Mouse (Mus musculus): ENCODE data around the gene Mrfap1. TPM values are rescaled to one million over a fixed set of nuclear protein-coding genes. Genes with fewer than 3 reads are reported as not detected.

Gene Mrfap1
- polyA plus RNA-seq, 1 experiment from 2014 or later = 184 TPM

DNA sequence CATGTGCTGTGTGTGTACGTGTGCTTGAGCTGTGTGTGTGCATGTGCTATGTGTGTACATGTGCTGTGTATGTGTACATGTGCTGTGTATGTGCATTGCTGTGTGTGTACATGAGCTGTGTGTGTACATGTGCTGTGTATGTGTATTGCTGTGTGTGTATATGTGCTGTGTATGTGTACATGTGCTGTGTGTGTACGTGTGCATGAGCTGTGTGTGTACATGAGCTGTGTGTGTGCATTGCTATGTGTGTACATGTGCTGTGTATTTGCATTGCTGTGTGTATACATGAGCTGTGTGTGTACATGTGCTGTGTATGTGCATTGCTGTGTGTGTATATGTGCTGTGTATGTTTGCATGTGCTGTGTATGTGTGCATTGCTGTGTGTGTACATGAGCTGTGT lies 17.1 kb downstream of the Mrfap1 start:
- Histone ChIP-seq H3K36me3 (no peaks in the 10 kb centered on the region), H3K4me3 (replicated peaks) (no peak overlapping the region), H3K27me3 (0 out of 2 replicates have a peak, but pooled peaks cover 6% of the 10 kb centered on the region), H3K9ac (no peak overlapping the region), H3K4me2 (no peak overlapping the region), H3K4me1 (replicated peaks) (no peaks in the 10 kb centered on the region; the same call in 1 of the 2 replicates), H3K27ac (no peak overlapping the region), H3K9me3 (replicated peaks) (peaks cover 22% of the 10 kb centered on the region; the same call in 1 of the 2 replicates)
- no peak for DNase-seq
- WGBS (ENCODE audit: insufficient replicate concordance) = 60% methylated on average over 2 of the region's 2 CpGs
- no peak for ATAC-seq (ENCODE audit: low read depth)

DNA sequence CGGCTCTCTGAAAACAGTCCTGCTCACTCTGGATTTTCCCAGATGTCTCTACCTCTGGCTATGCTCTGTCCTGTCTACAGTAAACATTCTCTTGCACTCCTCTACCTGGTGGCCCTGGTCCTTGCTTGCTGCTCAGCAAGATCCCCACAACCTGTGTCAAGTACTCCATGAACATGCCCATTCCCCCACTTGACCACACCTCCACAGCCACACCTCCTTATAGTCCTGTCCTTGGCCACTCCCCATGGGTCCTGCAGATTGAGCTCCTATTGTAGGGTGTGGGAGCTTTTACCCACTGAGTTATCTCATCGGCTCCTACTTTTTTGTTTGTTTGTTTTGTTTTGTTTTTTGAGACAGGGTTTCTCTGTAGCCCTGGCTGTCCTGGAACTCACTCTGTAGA lies 17.7 kb downstream of the Mrfap1 start:
- peaks cover 1% of the 10 kb centered on the region; the same call in 1 of the 2 replicates for H3K4me1 ChIP-seq (replicated peaks)
- H3K27ac ChIP-seq = no peak overlapping the region
- H3K9ac ChIP-seq = no peak overlapping the region
- no peaks in the 10 kb centered on the region for H3K36me3 ChIP-seq
- 0 out of 2 replicates have a peak, but pooled peaks cover 16% of the 10 kb centered on the region for H3K9me3 ChIP-seq (replicated peaks)
- H3K4me2 ChIP-seq = no peak overlapping the region
- no peak overlapping the region for H3K4me3 ChIP-seq (replicated peaks)
- DNase-seq = no peak
- 87% methylated on average over 1 of the region's 2 CpGs for WGBS (ENCODE audit: insufficient replicate concordance)
- H3K27me3 ChIP-seq = 0 out of 2 replicates have a peak, but pooled peaks cover 6% of the 10 kb centered on the region
- no peak for ATAC-seq (ENCODE audit: low read depth)

DNA sequence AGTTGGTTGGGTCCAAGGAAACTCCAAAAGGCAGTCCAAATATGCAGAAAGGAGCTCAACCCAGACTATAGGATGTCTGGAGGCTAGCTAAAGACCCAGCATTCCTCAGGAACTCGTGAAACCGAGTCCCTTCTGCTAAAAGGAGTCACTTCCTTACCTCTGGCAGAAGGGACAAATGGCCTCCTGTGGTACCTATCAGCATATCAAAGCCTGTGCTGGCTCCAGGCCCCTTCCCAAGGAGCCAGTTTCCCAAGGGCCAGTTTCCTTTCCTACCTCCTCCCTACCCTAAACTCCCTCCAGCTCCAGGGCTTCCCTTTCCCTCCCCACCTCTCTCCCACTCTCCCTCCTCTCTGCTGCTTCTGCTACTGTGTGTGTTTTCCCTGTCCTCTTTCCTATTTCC lies 19.4 kb downstream of the Mrfap1 start:
- Histone ChIP-seq H3K9ac (no peak overlapping the region), H3K36me3 (no peaks in the 10 kb centered on the region), H3K4me1 (replicated peaks) (peaks cover 4% of the 10 kb centered on the region; the same call in 1 of the 2 replicates), H3K9me3 (replicated peaks) (0 out of 2 replicates have a peak, but pooled peaks cover 12% of the 10 kb centered on the region), H3K4me3 (replicated peaks) (no peak overlapping the region), H3K27ac (no peak overlapping the region), H3K4me2 (no peak overlapping the region), H3K27me3 (0 out of 2 replicates have a peak, but pooled peaks cover 6% of the 10 kb centered on the region)
- ATAC-seq (ENCODE audit: low read depth) = no peak
- no peak for DNase-seq
- WGBS (ENCODE audit: insufficient replicate concordance) = 11% methylated on average over 2 of the region's 2 CpGs

DNA sequence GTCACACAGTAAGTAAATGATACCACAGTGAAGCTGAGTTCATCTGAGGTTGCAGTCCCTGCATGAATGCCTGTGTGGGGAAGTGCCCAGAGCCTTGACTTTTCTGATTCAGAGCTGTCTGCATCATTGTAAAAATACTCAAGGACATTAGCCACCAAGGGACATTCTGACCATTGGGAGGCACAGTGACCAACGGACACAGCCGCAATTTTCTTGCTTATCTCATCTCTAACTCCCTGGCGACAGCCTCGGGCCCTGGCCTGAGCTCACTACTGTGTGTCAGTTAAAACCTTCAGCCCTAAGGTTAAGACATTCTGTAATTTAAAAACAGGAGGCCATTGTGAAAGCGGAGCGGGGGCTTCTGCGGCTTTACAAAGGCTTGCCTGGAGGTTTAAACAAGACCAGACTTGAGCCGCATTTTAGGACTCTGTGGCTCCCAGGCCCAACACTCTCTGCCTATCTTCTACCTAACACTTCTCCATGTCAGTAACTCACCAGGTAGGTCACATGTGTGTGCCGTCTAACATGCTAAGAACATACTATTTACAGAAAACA lies 20.5 kb downstream of the Mrfap1 start:
- Histone ChIP-seq H3K4me1 (replicated peaks) (peaks cover 4% of the 10 kb centered on the region; the same call in 1 of the 2 replicates), H3K36me3 (no peaks in the 10 kb centered on the region), H3K4me2 (no peak overlapping the region), H3K9ac (no peak overlapping the region), H3K9me3 (replicated peaks) (0 out of 2 replicates have a peak, but pooled peaks cover 12% of the 10 kb centered on the region), H3K4me3 (replicated peaks) (no peak overlapping the region), H3K27ac (no peak overlapping the region), H3K27me3 (0 out of 2 replicates have a peak, but pooled peaks cover 6% of the 10 kb centered on the region)
- ATAC-seq (ENCODE audit: low read depth) (no peak), DNase-seq (no peak)
- 28% methylated on average over 9 of the region's 9 CpGs for WGBS (ENCODE audit: insufficient replicate concordance)

DNA sequence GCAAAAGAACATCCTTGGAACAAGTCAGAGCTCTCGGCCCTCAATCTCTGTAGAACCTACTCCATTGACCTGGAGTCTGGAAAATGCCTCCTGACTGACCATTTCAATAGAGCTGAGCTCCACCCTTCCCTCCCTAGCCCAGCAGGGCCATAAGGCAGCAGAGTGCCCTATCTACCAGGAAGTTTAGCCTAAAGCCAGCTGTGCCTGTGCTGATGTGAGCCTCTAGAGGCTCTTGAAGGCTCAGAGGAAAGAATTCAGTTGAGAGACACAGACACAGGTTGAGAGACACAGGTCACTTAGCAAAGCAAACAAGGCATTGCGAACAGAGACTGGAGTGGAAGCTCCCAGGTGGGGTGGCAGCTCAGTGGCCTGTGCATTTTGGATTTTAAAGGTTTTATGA lies 21.3 kb downstream of the Mrfap1 start:
- peaks cover 4% of the 10 kb centered on the region; the same call in 1 of the 2 replicates for H3K4me1 ChIP-seq (replicated peaks)
- H3K36me3 ChIP-seq = no peaks in the 10 kb centered on the region
- ATAC-seq (ENCODE audit: low read depth) = no peak
- no peak overlapping the region for H3K4me3 ChIP-seq (replicated peaks)
- DNase-seq = no peak
- H3K27me3 ChIP-seq = 0 out of 2 replicates have a peak, but pooled peaks cover 6% of the 10 kb centered on the region
- no peak overlapping the region for H3K4me2 ChIP-seq
- H3K27ac ChIP-seq = no peak overlapping the region
- WGBS (ENCODE audit: insufficient replicate concordance) = 70% methylated on average over 2 of the region's 2 CpGs
- H3K9me3 ChIP-seq (replicated peaks) = 0 out of 2 replicates have a peak, but pooled peaks cover 6% of the 10 kb centered on the region
- no peak overlapping the region for H3K9ac ChIP-seq

DNA sequence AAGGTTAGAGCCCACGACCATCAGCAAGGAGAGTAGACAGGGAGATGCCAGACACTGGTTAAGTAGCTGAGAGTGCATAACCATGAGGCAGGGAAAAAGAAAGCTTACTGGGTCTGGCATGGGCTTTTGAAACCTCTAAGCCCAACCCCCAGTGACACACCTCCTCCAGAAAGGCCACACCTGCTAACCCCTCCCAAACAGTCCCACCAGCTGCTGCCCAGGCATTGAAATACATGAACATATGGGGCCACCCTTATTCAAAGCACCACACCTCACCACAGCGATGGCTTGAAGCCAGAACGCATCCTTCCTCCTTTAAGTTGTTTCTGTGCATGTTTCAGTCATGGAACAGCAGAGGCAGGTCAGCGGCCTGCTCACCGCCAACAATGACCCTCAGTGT lies 24.0 kb downstream of the Mrfap1 start:
- Histone ChIP-seq H3K27ac (no peak overlapping the region), H3K27me3 (0 out of 2 replicates have a peak, but pooled peaks cover 6% of the 10 kb centered on the region), H3K9me3 (replicated peaks) (no peaks in the 10 kb centered on the region), H3K4me1 (replicated peaks) (peaks cover 4% of the 10 kb centered on the region; the same call in 1 of the 2 replicates), H3K36me3 (no peaks in the 10 kb centered on the region), H3K4me2 (no peak overlapping the region), H3K9ac (no peak overlapping the region), H3K4me3 (replicated peaks) (no peak overlapping the region)
- ATAC-seq (ENCODE audit: low read depth) = no peak
- no peak for DNase-seq
- WGBS (ENCODE audit: insufficient replicate concordance) = 70% methylated on average over 5 of the region's 5 CpGs

DNA sequence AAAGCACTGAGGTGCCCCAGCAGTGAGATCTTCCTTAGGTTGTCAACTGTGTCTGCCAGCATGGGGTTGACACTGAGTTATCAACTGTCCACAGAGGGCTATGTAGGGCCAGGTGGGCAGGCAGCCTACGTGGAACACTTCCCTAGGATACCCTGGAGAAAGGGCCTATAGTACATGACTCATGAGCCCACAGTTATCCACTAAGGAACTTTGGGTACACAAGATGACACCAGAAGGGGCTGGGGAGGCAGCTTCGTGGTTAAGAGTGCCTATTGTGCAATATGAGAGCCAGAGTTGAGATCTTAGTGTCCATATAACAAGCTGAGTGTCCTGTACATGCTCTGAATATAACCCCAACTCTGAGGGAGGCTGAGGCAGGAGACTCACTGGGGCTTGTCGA lies 27.0 kb downstream of the Mrfap1 start:
- H3K27ac ChIP-seq = no peak overlapping the region
- 27% methylated on average over 3 of the region's 3 CpGs for WGBS (ENCODE audit: insufficient replicate concordance)

DNA sequence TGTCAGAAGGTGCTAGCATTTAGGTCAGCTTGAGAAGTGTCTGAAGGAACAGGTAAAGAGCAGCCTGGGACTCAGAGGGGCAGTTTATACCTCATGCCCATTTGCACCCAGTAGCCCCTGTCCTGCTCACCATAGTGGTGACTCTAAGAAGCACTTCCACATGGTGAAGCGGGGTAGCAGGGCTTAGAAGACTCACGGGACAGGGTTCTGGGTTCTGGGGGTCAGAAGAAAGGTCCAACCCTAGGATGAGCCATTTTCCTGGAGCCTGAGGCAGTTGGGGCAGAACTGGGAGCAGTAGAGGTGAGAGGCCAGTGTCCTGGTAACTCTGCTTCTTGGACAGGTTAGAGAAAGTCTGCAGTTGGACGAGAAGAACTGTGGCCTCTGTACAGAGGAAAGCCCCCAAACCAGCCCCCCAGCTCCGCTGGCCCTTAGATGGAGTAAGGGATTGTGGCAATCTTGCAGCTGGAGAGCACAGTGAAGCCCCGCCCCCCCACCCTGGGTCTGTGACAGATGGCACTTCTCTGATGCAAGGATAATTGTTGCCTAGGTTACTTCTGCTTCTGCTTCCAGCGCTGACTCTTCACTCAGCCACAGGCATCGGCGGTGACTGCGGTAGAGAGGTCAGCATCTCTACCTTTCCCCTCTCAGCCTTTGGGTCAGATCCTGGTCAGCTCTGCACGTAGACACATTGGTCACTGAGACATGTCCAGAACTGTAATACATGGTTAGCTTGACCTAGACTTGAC lies 29.4 kb downstream of the Mrfap1 start:
- Histone ChIP-seq H3K27ac (no peak overlapping the region), H3K4me1 (replicated peaks) (0 out of 2 replicates have a peak, but pooled peaks cover 2% of the 10 kb centered on the region), H3K4me3 (replicated peaks) (no peak overlapping the region), H3K9ac (no peak overlapping the region), H3K4me2 (no peak overlapping the region), H3K36me3 (no peaks in the 10 kb centered on the region), H3K9me3 (replicated peaks) (no peaks in the 10 kb centered on the region), H3K27me3 (no peaks in the 10 kb centered on the region)
- 16% methylated on average over 10 of the region's 10 CpGs for WGBS (ENCODE audit: insufficient replicate concordance)
- ATAC-seq (ENCODE audit: low read depth) (no peak), DNase-seq (no peak)

More for the DNA sequence above, 27.0 kb downstream of the Mrfap1 start:
- no peak for DNase-seq
- H3K4me2 ChIP-seq = no peak overlapping the region
- no peaks in the 10 kb centered on the region for H3K27me3 ChIP-seq
- no peak overlapping the region for H3K4me3 ChIP-seq (replicated peaks)
- no peak overlapping the region for H3K9ac ChIP-seq
- peaks cover 4% of the 10 kb centered on the region; the same call in 1 of the 2 replicates for H3K4me1 ChIP-seq (replicated peaks)
- H3K9me3 ChIP-seq (replicated peaks) = no peaks in the 10 kb centered on the region
- no peak for ATAC-seq (ENCODE audit: low read depth)
- H3K36me3 ChIP-seq = no peaks in the 10 kb centered on the region

DNA sequence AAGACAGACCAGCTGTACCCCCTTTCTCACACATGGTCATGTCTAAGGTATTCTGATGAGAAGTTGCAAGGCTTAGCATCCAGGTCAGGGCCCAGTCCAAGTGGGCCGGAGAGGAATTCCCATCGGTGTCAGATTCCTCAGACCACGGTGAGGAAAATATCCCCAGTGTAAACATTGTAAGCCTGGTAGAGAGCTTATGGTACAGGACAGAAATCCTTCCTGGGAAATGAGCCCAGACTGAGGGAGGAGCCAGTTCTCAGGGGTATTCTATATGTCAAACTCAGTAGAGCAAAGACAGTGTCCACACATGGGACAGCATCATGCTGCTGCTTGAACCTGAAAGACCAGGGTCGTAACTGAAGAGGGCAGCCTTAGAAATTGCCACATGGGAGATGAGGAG lies 36.7 kb downstream of the Mrfap1 start:
- 0 out of 2 replicates have a peak, but pooled peaks cover 2% of the 10 kb centered on the region for H3K4me1 ChIP-seq (replicated peaks)
- no peaks in the 10 kb centered on the region for H3K36me3 ChIP-seq
- H3K9me3 ChIP-seq (replicated peaks) = no peaks in the 10 kb centered on the region
- no peak overlapping the region for H3K4me3 ChIP-seq (replicated peaks)
- H3K9ac ChIP-seq = no peak overlapping the region
- H3K4me2 ChIP-seq = no peak overlapping the region
- DNase-seq = no peak
- no peaks in the 10 kb centered on the region; the same call in none of the 2 replicates for H3K27me3 ChIP-seq
- no peak overlapping the region for H3K27ac ChIP-seq
- WGBS (ENCODE audit: insufficient replicate concordance) = 68% methylated on average over 4 of the region's 4 CpGs
- ATAC-seq (ENCODE audit: low read depth) = no peak

DNA sequence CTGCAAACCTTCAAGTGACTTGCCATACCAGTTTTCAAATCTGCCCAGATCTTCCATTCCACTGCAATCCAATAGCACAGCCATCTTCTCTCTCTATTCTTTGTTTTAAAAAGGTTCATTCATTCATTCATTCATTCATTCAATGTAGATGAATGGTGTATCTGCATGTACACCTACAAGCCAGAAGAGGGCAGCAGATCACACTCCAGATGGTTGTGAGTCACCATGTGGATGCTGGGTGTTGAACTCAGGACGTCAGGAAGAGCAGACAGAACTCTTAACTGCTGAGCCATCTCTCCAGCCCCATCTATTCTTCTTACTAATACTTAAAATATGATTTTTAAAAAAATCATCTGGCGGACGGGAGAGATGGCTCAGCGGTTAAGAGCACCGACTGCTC lies 39.5 kb downstream of the Mrfap1 start:
- no peaks in the 10 kb centered on the region for H3K36me3 ChIP-seq
- H3K4me3 ChIP-seq (replicated peaks) = no peak overlapping the region
- no peaks in the 10 kb centered on the region for H3K4me1 ChIP-seq (replicated peaks)
- H3K27me3 ChIP-seq = no peaks in the 10 kb centered on the region; the same call in none of the 2 replicates
- no peak for DNase-seq
- no peak overlapping the region for H3K27ac ChIP-seq
- H3K4me2 ChIP-seq = no peak overlapping the region
- H3K9ac ChIP-seq = no peak overlapping the region
- no peaks in the 10 kb centered on the region for H3K9me3 ChIP-seq (replicated peaks)
- 56% methylated on average over 5 of the region's 5 CpGs for WGBS (ENCODE audit: insufficient replicate concordance)
- no peak for ATAC-seq (ENCODE audit: low read depth)
